Mouse (Mus musculus) adrenal gland, adult 18-20 months (tissue): ENCODE data around the gene Olfr1152. TPM values are rescaled to one million over a fixed set of nuclear protein-coding genes. Genes with fewer than 3 reads are reported as not detected.

ENCODE experiments used
- DNase-seq, 2 experiments: peaks; one replicate each; pipeline ENCODE4 v3.0.0; 2021 to 2022; ENCODE audit warnings: low spot score in 2 of 2
- long read RNA-seq, 2 experiments: library from polyadenylated mRNA; stranded (forward); transcript quantifications; one replicate each; pipeline ENCODE4 v2.0.0; 2021
- total RNA-seq, 2 experiments: library from RNA; stranded (reverse); gene quantifications; 1 replicate in 1 of 2; 2 replicates in 1 of 2; pipeline ENCODE4 v1.2.3; 2021

The Olfr1152 gene
- total RNA-seq, result not detected
- long read RNA-seq, experiment 1, result 0 reads
- long read RNA-seq, experiment 2, result 0 reads

- no peak for DNase-seq
Measured at GRCm38 (mm10) chr2:87866192-87866591, at the start of gene Olfr1152. Gene Olfr1152, plus strand, starts transcription at chr2:87866492.

- no peak for DNase-seq
Measured at GRCm38 (mm10) chr2:87830233-87830632, 36.1 kb upstream of the Olfr1152 start, which contains the start of gene Olfr1148. Gene Olfr1148, plus strand, starts transcription at chr2:87830533.

GRCm38 (mm10) chr2:87843693-87844092 lies 22.6 kb upstream of the Olfr1152 start, which contains the start of gene Olfr1150-ps1:
Gene Olfr1150-ps1, plus strand, starts transcription at chr2:87843993.
- no peak for DNase-seq

- no peak for DNase-seq
Measured at GRCm38 (mm10) chr2:87855562-87855961, 10.7 kb upstream of the Olfr1152 start, which contains the start of gene Olfr1151. Gene Olfr1151, plus strand, starts transcription at chr2:87855862.

GRCm38 (mm10) chr2:87894662-87895061 lies 28.4 kb downstream of the Olfr1152 start, which contains the start of gene Olfr1153:
Gene Olfr1153, plus strand, starts transcription at chr2:87894962.
- no peak for DNase-seq

- no peak for DNase-seq
Measured at GRCm38 (mm10) chr2:87905066-87905465, 38.8 kb downstream of the Olfr1152 start, which contains the start of gene Olfr1154. Gene Olfr1154, minus strand, starts transcription at chr2:87905166.

Other genes with a start within 250 kb of the Olfr1152 start
- not detected for gene Olfr1131, start 239.4 kb upstream of the Olfr1152 start, total RNA-seq
- gene Olfr1132, start 229.0 kb upstream of the Olfr1152 start, total RNA-seq, result not detected
- not detected for gene Olfr1133, start 219.1 kb upstream of the Olfr1152 start, total RNA-seq
- gene Olfr1134, start 208.0 kb upstream of the Olfr1152 start, total RNA-seq, result not detected
- not detected for gene Olfr1135, start 192.8 kb upstream of the Olfr1152 start, total RNA-seq
- not detected for gene Olfr1136, start 172.5 kb upstream of the Olfr1152 start, total RNA-seq
- not detected for gene Olfr1137, start 153.3 kb upstream of the Olfr1152 start, total RNA-seq
- gene Olfr1138, start 126.5 kb upstream of the Olfr1152 start, total RNA-seq, result not detected
- not detected for gene Olfr1140, start 122.7 kb upstream of the Olfr1152 start, total RNA-seq
- gene Olfr1141, start 112.5 kb upstream of the Olfr1152 start, total RNA-seq, result not detected
- not detected for gene Olfr152, start 87.0 kb upstream of the Olfr1152 start, total RNA-seq
- gene Olfr1143, start 65.9 kb upstream of the Olfr1152 start, total RNA-seq, result not detected
- gene Olfr1145, start 56.7 kb upstream of the Olfr1152 start, total RNA-seq, result not detected
- not detected for gene Olfr1148, start 36.0 kb upstream of the Olfr1152 start, total RNA-seq
- gene Olfr1150-ps1, start 22.5 kb upstream of the Olfr1152 start, total RNA-seq, result not detected
- gene Olfr1151, start 10.6 kb upstream of the Olfr1152 start, total RNA-seq, result not detected
- gene Olfr1153, start 28.5 kb downstream of the Olfr1152 start, total RNA-seq, result not detected
- gene Olfr1154, start 38.7 kb downstream of the Olfr1152 start, total RNA-seq, result not detected
- gene Olfr1155, start 78.6 kb downstream of the Olfr1152 start, total RNA-seq, result not detected
- gene Olfr1156, start 86.6 kb downstream of the Olfr1152 start, total RNA-seq, result not detected
- gene Olfr1157, start 101.8 kb downstream of the Olfr1152 start, total RNA-seq, result not detected
- gene Olfr74, start 108.2 kb downstream of the Olfr1152 start, total RNA-seq, result not detected
- gene Olfr1158, start 123.6 kb downstream of the Olfr1152 start, total RNA-seq, result not detected
- gene Olfr1160, start 141.8 kb downstream of the Olfr1152 start, total RNA-seq, result not detected
- not detected for gene Olfr1161, start 156.3 kb downstream of the Olfr1152 start, total RNA-seq
- not detected for gene Olfr73, start 171.2 kb downstream of the Olfr1152 start, total RNA-seq
- gene Olfr1162, start 184.6 kb downstream of the Olfr1152 start, total RNA-seq, result not detected
- not detected for gene Olfr1163, start 205.3 kb downstream of the Olfr1152 start, total RNA-seq
- gene Olfr1164, start 227.5 kb downstream of the Olfr1152 start, total RNA-seq, result not detected